Mouse (Mus musculus) hindbrain, embryonic 13.5 days (tissue): Measurements from ENCODE around the gene Stx6. TPM values are rescaled to one million over a fixed set of nuclear protein-coding genes. Genes with fewer than 3 reads are reported as not detected.

Source experiments
- ATAC-seq: fragments of 200-750 bp; cut with Nextera tagmentation; 2 replicates; pipeline ENCODE4 v1.8.0; 2017; ENCODE audit warnings: moderate TSS enrichment; ENCODE audit not compliant: low FRiP score
- H3K27ac ChIP-seq: fragments of 300-500 bp; sonication (generic); 2 replicates; pipeline ENCODE4 v1.5.1; 2015; ENCODE audit warnings: inconsistent platforms, mild to moderate bottlenecking, moderate library complexity
- H3K27me3 ChIP-seq: fragments of 300-500 bp; sonication (generic); 2 replicates; pipeline ENCODE4 v1.6.1; 2015; ENCODE audit warnings: mild to moderate bottlenecking, inconsistent platforms
- H3K36me3 ChIP-seq: fragments of 300-500 bp; sonication (generic); 2 replicates; pipeline ENCODE4 v1.6.1; 2015; ENCODE audit warnings: mild to moderate bottlenecking, inconsistent platforms
- H3K4me1 ChIP-seq: fragments of 300-500 bp; sonication (generic); replicated peaks from 2 replicates; pipeline ENCODE4 v1.6.1; 2015; ENCODE audit warnings: inconsistent platforms
- H3K4me2 ChIP-seq: fragments of 300-500 bp; sonication (generic); 2 replicates; pipeline ENCODE4 v1.6.1; 2015; ENCODE audit warnings: inconsistent platforms, mild to moderate bottlenecking, moderate library complexity
- H3K4me3 ChIP-seq: fragments of 300-500 bp; sonication (generic); 2 replicates; pipeline ENCODE4 v1.5.1; 2015; ENCODE audit warnings: mild to moderate bottlenecking, inconsistent platforms
- H3K9ac ChIP-seq: fragments of 300-500 bp; sonication (generic); 2 replicates; pipeline ENCODE4 v1.6.1; 2015; ENCODE audit warnings: mild to moderate bottlenecking, inconsistent platforms
- H3K9me3 ChIP-seq: fragments of 300-500 bp; sonication (generic); 2 replicates; pipeline ENCODE4 v1.6.1; 2016; ENCODE audit warnings: inconsistent platforms
- WGBS: fragments of 180-500 bp; shearing (Covaris S2); methylation state at CpG from one replicate; pipeline ENCODE4 v1.1.7; 2015; 5-methylcytosine and 5-hydroxymethylcytosine counted together
- polyA plus RNA-seq: library from polyadenylated mRNA; unstranded; fragments of >200 nt; fragmentation: Nextera tagmentation; extraction: Ambion mirVana; gene quantifications from 2 replicates; pipeline ENCODE4 v1.2.1, GENCODE M21; 2015

Gene Stx6
- polyA plus RNA-seq, 1 experiment from 2014 or later = 121 TPM

DNA sequence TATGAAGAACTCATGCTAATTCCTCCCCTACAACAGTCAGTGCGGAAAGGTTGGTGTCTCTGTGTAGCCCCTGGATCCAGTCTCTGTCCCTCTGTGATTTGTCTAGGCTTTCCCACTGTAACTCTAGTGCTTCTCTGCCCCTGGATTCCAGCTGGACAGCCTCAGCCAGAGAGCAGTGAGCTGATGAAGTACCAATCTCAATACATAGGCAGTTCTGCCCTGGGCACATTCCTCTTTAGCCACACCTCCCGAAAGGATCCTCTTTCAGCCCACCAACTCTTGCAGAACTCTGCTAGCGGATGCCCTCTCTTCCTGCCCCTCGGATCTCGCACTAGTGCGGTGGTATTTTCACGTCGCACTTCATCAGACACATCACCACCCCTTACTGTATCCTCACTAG, 23.6 kb upstream of the Stx6 start:
- ATAC-seq = no peak
- H3K36me3 ChIP-seq = no peaks in the 10 kb centered on the region
- H3K4me2 ChIP-seq = no peak overlapping the region
- no peaks in the 10 kb centered on the region for H3K4me1 ChIP-seq
- 61% methylated on average over 8 of the region's 8 CpGs for WGBS
- no peak overlapping the region for H3K27ac ChIP-seq
- H3K4me3 ChIP-seq = no peak overlapping the region
- no peak overlapping the region for H3K9ac ChIP-seq
- no peaks in the 10 kb centered on the region for H3K9me3 ChIP-seq
- no peaks in the 10 kb centered on the region for H3K27me3 ChIP-seq

DNA sequence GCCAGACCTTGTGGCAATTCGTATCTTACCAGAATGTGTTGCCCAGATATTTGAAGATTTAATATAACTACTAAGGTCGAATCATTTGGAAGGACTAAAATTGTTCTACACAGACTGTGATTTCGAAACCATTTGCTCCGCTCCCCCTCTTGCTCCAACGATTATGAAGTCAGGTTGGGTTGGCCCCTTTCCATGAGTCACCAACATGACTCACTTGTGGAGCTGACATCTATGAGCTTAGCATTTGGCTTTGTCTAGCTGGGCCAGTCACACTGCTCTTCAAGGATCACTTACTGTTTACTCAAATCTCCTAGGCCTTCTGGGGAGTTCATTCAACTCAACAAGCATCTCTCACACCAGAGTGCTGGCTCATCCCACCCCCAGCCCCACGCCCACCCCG, 19.7 kb upstream of the Stx6 start:
- H3K9ac ChIP-seq = no peak overlapping the region
- H3K4me2 ChIP-seq = no peak overlapping the region
- no peak overlapping the region for H3K4me3 ChIP-seq
- H3K27ac ChIP-seq = no peak overlapping the region
- H3K9me3 ChIP-seq = no peaks in the 10 kb centered on the region
- H3K27me3 ChIP-seq = no peaks in the 10 kb centered on the region
- no peak for ATAC-seq
- H3K4me1 ChIP-seq = no peaks in the 10 kb centered on the region
- WGBS = 93% methylated on average over 7 of the region's 7 CpGs
- H3K36me3 ChIP-seq = no peaks in the 10 kb centered on the region

DNA sequence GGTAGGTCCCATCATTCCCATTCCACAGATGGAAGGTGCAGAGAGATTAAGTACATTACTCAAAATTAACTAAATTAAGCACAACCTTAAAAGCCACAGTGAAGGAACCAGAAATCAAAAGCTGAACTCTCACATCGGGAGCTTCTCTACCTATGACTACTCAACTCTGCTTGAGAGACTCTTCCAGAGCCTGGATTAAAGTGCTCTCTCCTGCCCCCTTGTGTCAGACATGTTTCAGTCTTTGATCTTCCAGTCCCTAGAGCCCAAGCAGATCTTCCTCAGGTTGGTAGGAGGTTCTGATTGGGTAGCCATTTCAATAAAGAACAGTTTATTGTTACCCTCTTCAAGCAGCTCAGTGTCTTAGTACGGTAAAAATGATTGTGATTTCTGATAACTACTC, 18.4 kb upstream of the Stx6 start:
- H3K4me3 ChIP-seq = no peak overlapping the region
- no peaks in the 10 kb centered on the region for H3K4me1 ChIP-seq
- H3K36me3 ChIP-seq = no peaks in the 10 kb centered on the region
- WGBS = 70% methylated on average over 2 of the region's 2 CpGs
- H3K27ac ChIP-seq = no peak overlapping the region
- H3K4me2 ChIP-seq = no peak overlapping the region
- ATAC-seq = no peak
- H3K9ac ChIP-seq = no peak overlapping the region
- no peaks in the 10 kb centered on the region for H3K27me3 ChIP-seq
- H3K9me3 ChIP-seq = no peaks in the 10 kb centered on the region

DNA sequence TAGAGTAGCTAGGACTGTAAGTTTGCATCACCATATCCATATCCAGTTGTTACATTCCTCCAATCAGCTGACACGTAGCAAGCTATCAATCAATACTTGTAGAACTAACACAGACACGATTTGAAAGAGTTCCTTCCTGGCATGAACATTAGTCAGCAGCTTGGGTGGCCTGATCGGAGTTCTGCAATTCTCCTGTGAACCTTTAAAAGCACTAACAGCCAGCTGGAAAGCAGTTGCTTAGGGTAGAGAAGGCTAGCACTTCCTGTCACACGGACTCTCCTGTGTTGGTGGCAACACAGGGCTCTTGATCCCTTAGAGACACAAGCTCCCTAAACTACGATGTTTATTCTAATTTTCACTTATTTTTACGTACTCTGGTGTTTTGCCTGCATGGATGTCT, 12.9 kb upstream of the Stx6 start:
- no peaks in the 10 kb centered on the region for H3K4me1 ChIP-seq
- ATAC-seq = no peak
- H3K4me2 ChIP-seq = no peak overlapping the region
- H3K27ac ChIP-seq = no peak overlapping the region
- no peaks in the 10 kb centered on the region for H3K27me3 ChIP-seq
- H3K9me3 ChIP-seq = no peaks in the 10 kb centered on the region
- no peak overlapping the region for H3K9ac ChIP-seq
- H3K4me3 ChIP-seq = no peak overlapping the region
- WGBS = 61% methylated on average over 6 of the region's 6 CpGs
- no peaks in the 10 kb centered on the region for H3K36me3 ChIP-seq

DNA sequence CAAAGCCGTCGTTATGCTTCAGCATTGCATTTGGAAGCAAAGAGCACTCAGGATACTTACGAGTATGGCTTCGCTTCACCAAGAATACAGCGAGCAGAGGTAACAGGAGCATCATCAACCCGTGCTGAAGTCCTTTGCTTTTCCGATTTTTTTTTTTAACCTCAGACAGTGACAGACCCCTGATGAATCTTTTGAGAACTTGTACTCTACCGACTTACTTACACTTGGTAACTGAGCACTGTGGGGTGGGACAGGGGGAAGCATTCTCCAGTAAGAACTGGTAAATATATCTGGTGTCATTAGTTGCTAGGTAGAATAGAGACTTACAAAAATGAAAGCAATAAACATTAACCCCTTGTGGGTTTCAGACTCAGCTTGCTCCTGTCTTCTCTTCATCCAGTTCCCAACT, 11.9 kb upstream of the Stx6 start, which contains the start of gene Mr1:
TSS of gene Mr1 (minus strand) at position 243 of the 409 bp plus-strand sequence.
- Histone ChIP-seq H3K4me2 (no peak within 1 kb of the TSS), H3K27ac (no peak within 1 kb of the TSS), H3K27me3 (no peaks in the 10 kb centered on the region), H3K4me3 (peak within 1 kb of the TSS; percentile 12; the same call in 1 of the 2 replicates), H3K36me3 (no peaks in the 10 kb centered on the region), H3K9me3 (no peaks in the 10 kb centered on the region), H3K4me1 (no peaks in the 10 kb centered on the region), H3K9ac (no peak within 1 kb of the TSS)
- 55% methylated on average over 8 of the region's 8 CpGs for WGBS
- ATAC-seq = no peak

DNA sequence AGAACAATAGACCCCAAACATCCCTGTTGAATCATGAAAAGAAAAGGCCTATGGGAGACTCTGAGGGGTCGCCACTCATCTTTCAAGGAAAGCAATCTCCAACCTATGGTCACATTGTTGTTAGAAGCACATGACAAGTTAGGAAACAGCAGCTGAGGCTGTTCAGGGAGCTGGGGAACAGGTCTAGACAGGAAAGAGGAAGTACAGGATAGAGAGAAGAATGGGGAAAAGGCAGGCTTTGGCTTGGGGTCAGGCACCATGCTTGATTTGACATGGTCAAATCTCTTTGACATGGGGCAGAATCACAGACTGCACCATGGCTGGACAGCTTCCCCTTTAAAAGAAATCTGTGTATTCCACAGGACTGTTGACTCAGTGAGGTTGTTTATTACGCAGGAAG, 11.3 kb upstream of the Stx6 start:
- Histone ChIP-seq H3K9ac (no peak overlapping the region), H3K4me2 (no peak overlapping the region), H3K4me3 (no peak overlapping the region), H3K27ac (no peak overlapping the region), H3K9me3 (no peaks in the 10 kb centered on the region), H3K27me3 (no peaks in the 10 kb centered on the region), H3K4me1 (no peaks in the 10 kb centered on the region), H3K36me3 (no peaks in the 10 kb centered on the region)
- no peak for ATAC-seq
- WGBS = 74% methylated on average over 2 of the region's 2 CpGs

DNA sequence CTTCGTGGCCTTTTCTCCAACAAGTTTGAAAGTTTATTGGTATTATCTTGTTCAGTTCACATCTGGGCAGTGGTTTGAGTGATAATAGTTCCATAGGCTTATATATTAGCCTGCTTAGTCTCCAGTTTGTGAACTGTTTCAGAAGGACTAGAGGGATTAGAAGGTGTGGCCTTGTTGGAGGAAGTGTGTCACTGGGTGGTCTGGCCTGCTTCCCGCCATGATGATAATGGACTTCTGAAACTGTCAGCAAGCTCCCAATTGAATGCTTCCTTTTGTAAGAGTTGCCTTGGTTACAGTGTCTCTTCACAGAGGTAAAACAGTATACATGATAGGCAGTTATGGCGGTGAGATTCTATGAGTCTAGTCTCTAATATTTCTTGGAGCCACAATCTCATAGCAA, 9.1 kb upstream of the Stx6 start:
- no peaks in the 10 kb centered on the region for H3K4me1 ChIP-seq
- no peak overlapping the region for H3K4me2 ChIP-seq
- WGBS = 88% methylated on average over 3 of the region's 3 CpGs
- H3K9me3 ChIP-seq = no peaks in the 10 kb centered on the region
- no peak for ATAC-seq
- no peaks in the 10 kb centered on the region for H3K27me3 ChIP-seq
- no peak overlapping the region for H3K4me3 ChIP-seq
- no peak overlapping the region for H3K27ac ChIP-seq
- H3K36me3 ChIP-seq = no peaks in the 10 kb centered on the region
- H3K9ac ChIP-seq = no peak overlapping the region

DNA sequence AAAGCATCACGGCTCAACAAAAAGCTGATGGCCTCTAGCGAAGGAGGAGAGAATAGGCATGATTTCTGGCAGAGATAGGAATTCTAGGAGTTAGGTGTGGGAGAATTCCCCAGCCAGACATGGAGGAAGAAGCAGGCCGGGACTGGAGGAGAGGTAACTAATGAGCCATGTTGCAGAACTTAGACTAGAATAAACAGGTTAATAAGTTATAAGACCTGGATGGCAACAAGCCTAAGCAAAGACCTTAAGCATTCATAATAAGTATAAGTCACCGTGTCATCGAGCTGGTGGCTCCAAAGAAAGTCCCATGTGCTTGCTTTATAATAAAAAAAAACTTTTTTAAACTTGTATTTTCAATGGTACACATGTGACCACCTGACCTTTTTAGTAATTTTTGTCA, 7.7 kb upstream of the Stx6 start:
- WGBS = 94% methylated on average over 5 of the region's 5 CpGs
- Histone ChIP-seq H3K4me1 (no peaks in the 10 kb centered on the region), H3K27ac (no peak overlapping the region), H3K9me3 (no peaks in the 10 kb centered on the region), H3K36me3 (no peaks in the 10 kb centered on the region), H3K27me3 (no peaks in the 10 kb centered on the region), H3K4me2 (no peak overlapping the region), H3K4me3 (no peak overlapping the region), H3K9ac (no peak overlapping the region)
- ATAC-seq = no peak

DNA sequence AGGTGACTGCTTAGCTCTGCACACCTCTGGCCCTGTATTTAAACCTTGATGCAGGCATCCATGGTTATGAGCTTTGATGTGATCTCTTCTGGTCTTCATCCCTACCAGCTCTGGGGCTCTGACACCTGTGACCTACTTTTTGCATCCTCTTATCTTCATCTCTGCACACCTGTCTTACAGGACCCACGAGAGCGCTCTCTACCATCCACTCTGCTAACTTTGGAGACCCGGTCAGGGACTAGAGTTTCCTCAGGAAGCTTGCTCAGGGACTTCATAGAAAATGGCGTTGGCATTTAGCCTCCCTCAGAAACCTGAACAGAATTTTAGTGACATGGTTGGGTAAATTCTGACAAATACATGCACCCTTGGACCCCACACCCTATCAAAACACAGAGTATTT, 4.6 kb upstream of the Stx6 start:
- Histone ChIP-seq H3K4me2 (no peak overlapping the region), H3K4me3 (no peak overlapping the region), H3K9me3 (no peaks in the 10 kb centered on the region), H3K27ac (no peak overlapping the region), H3K27me3 (no peaks in the 10 kb centered on the region), H3K36me3 (no peaks in the 10 kb centered on the region), H3K9ac (no peak overlapping the region), H3K4me1 (peaks cover 4% of the 10 kb centered on the region; the same call in 1 of the 2 replicates)
- 74% methylated on average over 4 of the region's 4 CpGs for WGBS
- ATAC-seq = no peak

DNA sequence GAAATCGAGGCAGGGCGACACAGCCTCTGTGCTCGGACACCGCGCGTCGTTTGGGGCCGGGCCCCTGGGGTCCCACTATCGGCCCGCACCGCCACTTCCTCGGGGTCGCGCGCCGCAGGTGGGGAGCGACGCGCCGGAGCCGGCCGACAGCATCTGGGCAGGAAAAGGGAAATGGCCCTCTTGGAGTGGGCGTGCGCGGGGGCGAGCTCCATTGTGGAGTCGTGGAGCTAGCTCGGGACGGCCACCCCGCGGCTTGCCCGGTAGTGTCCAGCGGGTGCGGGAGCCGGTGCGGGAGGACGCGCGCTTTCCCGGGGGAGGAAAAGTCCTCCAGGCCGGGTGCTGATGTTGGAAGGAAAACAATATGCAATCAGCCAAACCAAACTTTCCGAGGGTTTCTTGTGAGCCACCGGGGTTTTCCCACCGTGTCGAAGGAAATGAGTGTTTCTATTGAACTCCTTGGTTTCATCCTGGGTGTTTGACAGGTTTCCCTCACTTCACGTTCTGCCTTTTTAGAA, 512 bp downstream of the Stx6 start:
- Histone ChIP-seq H3K4me2 (peak overlapping the region; percentile 66), H3K4me3 (peak overlapping the region; percentile 94), H3K36me3 (no peaks in the 10 kb centered on the region), H3K27me3 (no peaks in the 10 kb centered on the region), H3K4me1 (peaks cover 26% of the 10 kb centered on the region), H3K9ac (peak overlapping the region; percentile 94), H3K27ac (peak overlapping the region; percentile 94), H3K9me3 (no peaks in the 10 kb centered on the region)
- peak; percentile 69 for ATAC-seq
- WGBS = under 1% methylated on average over 45 of the region's 46 CpGs

DNA sequence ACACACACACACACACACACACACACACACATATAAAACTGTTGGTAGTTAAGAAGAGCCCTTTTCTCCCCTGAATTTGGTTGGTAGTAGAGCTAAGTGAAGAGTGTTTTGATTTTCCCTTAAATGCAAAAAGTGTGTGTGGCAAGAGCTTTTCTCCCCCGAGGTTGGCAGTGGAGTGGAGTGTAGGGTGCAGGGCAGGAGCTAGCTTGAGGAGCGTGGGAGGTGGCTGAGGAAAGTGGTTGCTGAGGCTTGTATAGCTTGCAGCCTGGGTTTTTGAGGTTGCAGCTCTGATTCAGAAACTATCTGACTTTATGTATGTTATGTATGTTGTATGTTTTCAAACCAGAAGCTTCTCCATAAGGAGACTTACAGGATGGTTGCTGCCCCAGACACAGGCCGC, 8.9 kb downstream of the Stx6 start:
- H3K4me1 ChIP-seq = peaks cover 18% of the 10 kb centered on the region; the same call in 1 of the 2 replicates
- no peak overlapping the region for H3K4me2 ChIP-seq
- ATAC-seq = no peak
- H3K9ac ChIP-seq = no peak overlapping the region
- H3K36me3 ChIP-seq = no peaks in the 10 kb centered on the region
- H3K4me3 ChIP-seq = no peak overlapping the region
- H3K27me3 ChIP-seq = no peaks in the 10 kb centered on the region
- 88% methylated on average over 3 of the region's 3 CpGs for WGBS
- no peak overlapping the region for H3K27ac ChIP-seq
- no peaks in the 10 kb centered on the region for H3K9me3 ChIP-seq

DNA sequence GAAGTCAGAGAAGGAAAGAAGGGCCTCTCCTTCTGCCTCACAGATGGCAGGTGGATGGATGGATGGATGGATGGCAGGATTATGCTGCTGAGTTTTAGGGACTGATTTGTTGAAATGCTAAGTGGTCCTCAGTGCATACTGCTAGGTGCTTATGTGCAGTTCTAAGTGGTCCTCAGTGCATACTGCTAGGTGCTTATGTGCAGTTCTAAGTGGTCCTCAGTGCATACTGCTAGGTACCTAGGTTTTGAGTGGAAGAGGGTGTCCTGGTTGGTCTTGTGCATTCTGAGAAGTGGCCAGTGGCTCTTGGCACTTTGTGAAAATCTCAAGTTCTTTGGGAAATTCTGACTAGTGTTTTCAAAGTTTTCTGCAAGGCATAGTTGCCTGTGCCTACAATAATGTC, 11.4 kb downstream of the Stx6 start:
- H3K4me3 ChIP-seq = no peak overlapping the region
- peaks cover 4% of the 10 kb centered on the region; the same call in 1 of the 2 replicates for H3K36me3 ChIP-seq
- H3K9me3 ChIP-seq = no peaks in the 10 kb centered on the region

DNA sequence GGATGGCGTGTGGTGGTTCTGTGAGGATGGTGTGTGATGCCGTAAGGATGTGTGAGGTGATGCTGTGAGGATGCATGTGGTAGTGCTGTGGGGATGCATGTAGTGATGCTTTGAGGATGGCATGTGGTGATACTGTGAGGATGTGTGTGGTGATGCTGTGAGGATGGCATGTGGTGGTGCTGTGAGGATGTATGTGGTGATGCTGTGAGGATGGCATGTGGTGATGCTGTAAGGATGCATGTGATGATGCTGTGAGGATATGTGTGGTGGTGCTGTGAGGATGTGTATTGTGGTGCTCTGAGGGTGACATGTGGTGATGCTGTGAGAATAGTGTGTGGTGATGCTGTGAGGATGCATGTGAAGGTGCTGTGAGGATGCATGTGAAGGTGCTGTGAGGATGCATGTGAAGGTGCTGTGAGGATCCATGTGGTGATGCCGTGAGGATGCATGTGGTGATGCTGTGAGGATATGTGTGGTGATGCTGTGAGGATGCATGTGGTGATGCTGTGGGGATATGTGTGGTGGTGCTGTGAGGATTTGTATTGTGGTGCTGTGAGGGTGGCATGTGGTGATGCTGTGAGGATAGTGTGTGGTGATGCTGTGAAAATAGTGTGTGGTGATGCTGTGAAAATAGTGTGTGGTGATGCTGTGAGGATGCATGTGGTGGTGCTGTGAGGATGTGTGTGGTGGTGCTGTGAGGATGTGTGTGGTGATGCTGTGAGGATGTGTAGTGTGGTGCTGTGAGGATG, 14.6 kb downstream of the Stx6 start:
- no peak for ATAC-seq
- H3K9ac ChIP-seq = peak overlapping the region; percentile 46
- H3K27ac ChIP-seq = no peak overlapping the region
- H3K4me2 ChIP-seq = no peak overlapping the region
- 88% methylated on average over 3 of the region's 3 CpGs for WGBS
- H3K36me3 ChIP-seq = peaks cover 26% of the 10 kb centered on the region
- H3K9me3 ChIP-seq = no peaks in the 10 kb centered on the region
- no peak overlapping the region for H3K4me3 ChIP-seq
- H3K27me3 ChIP-seq = no peaks in the 10 kb centered on the region
- peaks cover 11% of the 10 kb centered on the region for H3K4me1 ChIP-seq

More for the DNA sequence above, 11.4 kb downstream of the Stx6 start:
- Histone ChIP-seq H3K27ac (no peak overlapping the region), H3K9ac (no peak overlapping the region), H3K27me3 (no peaks in the 10 kb centered on the region), H3K4me1 (peaks cover 11% of the 10 kb centered on the region), H3K4me2 (no peak overlapping the region)
- no peak for ATAC-seq
